8 mouse cellular contexts compared by ENCODE assay signal in genomic region chr19:4396998-4397797, GRCm38 (mm10). TPM values are rescaled to one million over a fixed set of nuclear protein-coding genes. Genes with fewer than 3 reads are reported as not detected.
DNase-seq lines count a peak whose midpoint lies in the region; ATAC-seq and TF ChIP-seq lines count a peak whose summit lies in the region.

No protein-coding gene starts in this region.

- no peaks in the 10 kb centered on the region for H3K27me3 ChIP-seq in megakaryocyte, embryonic 14.5 days (replicated peaks)

- DNase-seq in ZHBTc4 (ENCODE audit: low read depth, low spot score), result peak; percentile 99
- DNase-seq in gastrocnemius, adult 2 months, result peak; percentile 98
- DNase-seq in hindlimb bud, embryonic 11.5 days (ENCODE audit: extremely low spot score, low read depth, low spot score), result peak; percentile 86
- DNase-seq in left cerebral cortex, adult 8-10 months (ENCODE audit: low spot score in 2 of 2), result peak; percentile 80 to 93
- peak; percentile 98 for DNase-seq in right cerebral cortex, postnatal 10 days (ENCODE audit: low spot score in 2 of 2)
- DNase-seq in urinary bladder, postnatal 25 days (ENCODE audit: low spot score), result peak; percentile 90

- H3K4me1 ChIP-seq in megakaryocyte, embryonic 14.5 days, result peaks cover 29% of the 10 kb centered on the region

- intact Hi-C loops in gastrocnemius, adult 2 months (cut with DNase I), result loop anchor here (5.0 kb wide), 1 partner anchor 65 kb away; no protein-coding TSS in a partner anchor

- no peak for TF ChIP-seq CTCF in gastrocnemius, adult 2 months (IDR thresholded peaks at IDR 0.05)

- peak overlapping the region; percentile 100 for H3K27ac ChIP-seq in gastrocnemius, adult 2 months

- H3K36me3 ChIP-seq in megakaryocyte, embryonic 14.5 days (replicated peaks; ENCODE audit: low read length), result peaks cover 19% of the 10 kb centered on the region

- peak overlapping the region; percentile 94 for H3K4me3 ChIP-seq in gastrocnemius, adult 2 months
- peak overlapping the region; percentile 93 for H3K4me3 ChIP-seq in megakaryocyte, embryonic 14.5 days (replicated peaks)

- peak; percentile 92 for ATAC-seq in common myeloid progenitor, adult 5-6 weeks (replicated peaks; ENCODE audit: low read depth, poor library complexity, severe bottlenecking)

- H3K9me3 ChIP-seq in megakaryocyte, embryonic 14.5 days, result no peaks in the 10 kb centered on the region

RNA-seq across cellular contexts. Expression of gene Kdm2a, which starts 0.9 kb away (rescaled TPM):
- 73.3 and 90.3 TPM in 2 replicates for total RNA-seq in common myeloid progenitor, adult 5-6 weeks (2017)
- 10 to 100 TPM; 39.1 to 39.7 TPM for total RNA-seq in gastrocnemius, adult 2 months (2021)
- 10 to 100 TPM; 70.9 to 80.3 (median 75.2) TPM for total RNA-seq in left cerebral cortex, adult 8-10 months (2022)
- 9.4 and 14.6 TPM in 2 replicates for polyA plus RNA-seq in megakaryocyte, embryonic 14.5 days (2012; ENCODE audit: insufficient read depth, low replicate concordance)

RNA-seq across cellular contexts. Expression of gene Rhod, which starts 42.0 kb away (rescaled TPM):
- total RNA-seq in common myeloid progenitor, adult 5-6 weeks (2017), result 0.73 TPM in 1 of 2 replicates, not detected in the other
- under 1 TPM; 0.28 to 0.73 TPM for total RNA-seq in gastrocnemius, adult 2 months (2021)
- 1 to 10 TPM in 1 of 4 experiments, under 1 TPM in 3; 0.30 to 1.5 (median 0.47) TPM for total RNA-seq in left cerebral cortex, adult 8-10 months (2022)
- polyA plus RNA-seq in megakaryocyte, embryonic 14.5 days (2012; ENCODE audit: insufficient read depth, low replicate concordance), result 0.16 TPM in 1 of 2 replicates, not detected in the other

Comparison
In these comparisons a context has a peak if more than half of its experiments do, and no peak if none do; other contexts are left out.
1. Peak in every context shown above with its lines: DNase-seq, ATAC-seq, H3K4me3 ChIP-seq and H3K27ac ChIP-seq.